Mouse (Mus musculus) thymus, adult 2 months (tissue): ENCODE results near the gene BC028528.

Source experiments
- CTCF ChIP-seq: fragments of 200-500 bp; IDR thresholded peaks from 2 replicates; pipeline ENCODE4 v1.5.1; 2012; ENCODE audit warnings: mild to moderate bottlenecking, control low read depth, low read length, moderate library complexity, borderline replicate concordance; ENCODE audit not compliant: control insufficient read depth, poor library complexity, insufficient read depth; ENCODE audit errors: extremely low read depth
- POLR2A ChIP-seq: fragments of 200-500 bp; IDR thresholded peaks from 2 replicates; pipeline ENCODE4 v1.6.1; 2012; ENCODE audit warnings: mild to moderate bottlenecking, low read length, control low read depth, moderate library complexity; ENCODE audit not compliant: control insufficient read depth, poor library complexity, insufficient read depth; ENCODE audit errors: extremely low read depth

- TF ChIP-seq CTCF (no peak), POLR2A (no peak)
These were observed 7.4 kb downstream of the BC028528 start for GRCm38 (mm10) chr3:95884400-95884799.
